Mouse (Mus musculus) macrophage (primary cell): ENCODE results near the gene Sec61g. TPM values are rescaled to one million over a fixed set of nuclear protein-coding genes. Genes with fewer than 3 reads are reported as not detected.
A peak's percentile ranks its signal among the peaks of the same experiment; 100 is the strongest.
"Not testable (repeated sequence)": the region's sequence is repeated elsewhere in the genome, so short reads cannot be mapped to it uniquely, and the experiment has no call there.

Source experiments
- H3K27ac ChIP-seq: fragments of 350-480 bp; formaldehyde crosslinking; 2 replicates; pipeline ENCODE4 v1.9.0; 2021
- H3K36me3 ChIP-seq: fragments of 350-480 bp; formaldehyde crosslinking; 2 replicates; pipeline ENCODE4 v1.9.0; 2021; ENCODE audit errors: inconsistent target
- H3K4me3 ChIP-seq: fragments of 350-480 bp; formaldehyde crosslinking; 2 replicates; pipeline ENCODE4 v1.9.0; 2021; ENCODE audit errors: inconsistent target
- H3K79me2 ChIP-seq: fragments of 350-480 bp; formaldehyde crosslinking; 2 replicates; pipeline ENCODE4 v1.9.0; 2021; ENCODE audit errors: inconsistent target
- WGBS: methylation state at CpG from one replicate; pipeline ENCODE4 v1.1.7; 2026; ENCODE audit warnings: inconsistent platforms; ENCODE audit not compliant: missing documents; 5-methylcytosine and 5-hydroxymethylcytosine counted together
- polyA plus RNA-seq: library from polyadenylated mRNA; stranded (reverse); fragments of 250-400 nt; gene quantifications from 3 replicates; pipeline ENCODE4 v1.2.4, GENCODE M21; 2018; ENCODE audit warnings: inconsistent platforms
- total RNA-seq, 78 experiments: library from RNA; depleted of rRNA; stranded (reverse); fragments of 250-400 nt; gene quantifications; 1 replicate in 9 of 78; 2 replicates in 24 of 78; 3 replicates in 43 of 78; 4 replicates in 2 of 78; pipeline ENCODE4 v1.2.4; 2018; ENCODE audit warnings: inconsistent platforms in 56 of 78

Gene Sec61g
- 10 to 100 TPM in 24 of 26 experiments, 1 to 10 TPM in 2; 9.4 to 27.7 (median 14.9) TPM for total RNA-seq (2018; cell fraction: chromatin; rRNA removed)
- 10 to 100 TPM; 10.9 to 21.4 (median 15.6) TPM for total RNA-seq (2018; cell fraction: cytosol; rRNA removed)
- 10 to 100 TPM in 20 of 26 experiments, 1 to 10 TPM in 6; 6.5 to 30.4 (median 12.5) TPM for total RNA-seq (2018; cell fraction: nucleus; rRNA removed)
- 9.1 to 31.8 TPM (median 24.1 TPM) in 3 replicates for polyA plus RNA-seq

DNA sequence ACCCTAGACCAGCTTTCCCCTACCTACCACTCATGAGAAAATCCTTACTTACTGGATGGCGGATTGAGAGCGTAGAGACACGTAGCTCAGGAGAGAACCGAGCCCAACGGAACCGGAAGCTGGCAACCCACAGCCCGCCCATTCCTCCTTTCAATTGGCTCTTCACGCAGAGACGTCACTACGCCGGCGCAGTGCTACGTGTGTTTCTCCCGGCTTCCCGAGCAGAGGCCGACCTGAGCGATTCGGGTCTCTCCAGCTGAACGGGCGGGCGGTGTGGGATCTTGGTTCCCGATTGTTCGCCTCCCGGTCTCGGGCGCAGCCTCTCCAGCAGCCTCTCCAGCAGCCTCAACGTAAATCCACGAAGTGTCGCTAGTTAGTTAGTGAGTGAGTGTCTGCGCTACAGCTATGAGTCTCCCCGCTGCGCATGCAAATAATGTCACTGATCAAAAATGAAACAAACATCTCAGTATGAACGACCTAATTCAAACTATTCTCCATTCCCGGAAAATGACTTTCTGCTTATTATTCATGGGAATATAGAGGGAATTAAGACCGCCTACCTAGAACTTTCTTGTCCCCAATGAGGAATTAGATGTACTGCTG lies at the start of gene Sec61g:
Gene Sec61g (minus strand): TSS at position 433 of the 603 bp plus-strand sequence.
- peak within 1 kb of the TSS; percentile 99 for H3K4me3 ChIP-seq
- peaks cover 11% of the 10 kb centered on the region; the same call in 1 of the 2 replicates for H3K36me3 ChIP-seq
- H3K27ac ChIP-seq, result peak within 1 kb of the TSS; percentile 81
- H3K79me2 ChIP-seq, result peaks cover 49% of the 10 kb centered on the region
- WGBS, result 0% methylated on average over 35 of the region's 35 CpGs

DNA sequence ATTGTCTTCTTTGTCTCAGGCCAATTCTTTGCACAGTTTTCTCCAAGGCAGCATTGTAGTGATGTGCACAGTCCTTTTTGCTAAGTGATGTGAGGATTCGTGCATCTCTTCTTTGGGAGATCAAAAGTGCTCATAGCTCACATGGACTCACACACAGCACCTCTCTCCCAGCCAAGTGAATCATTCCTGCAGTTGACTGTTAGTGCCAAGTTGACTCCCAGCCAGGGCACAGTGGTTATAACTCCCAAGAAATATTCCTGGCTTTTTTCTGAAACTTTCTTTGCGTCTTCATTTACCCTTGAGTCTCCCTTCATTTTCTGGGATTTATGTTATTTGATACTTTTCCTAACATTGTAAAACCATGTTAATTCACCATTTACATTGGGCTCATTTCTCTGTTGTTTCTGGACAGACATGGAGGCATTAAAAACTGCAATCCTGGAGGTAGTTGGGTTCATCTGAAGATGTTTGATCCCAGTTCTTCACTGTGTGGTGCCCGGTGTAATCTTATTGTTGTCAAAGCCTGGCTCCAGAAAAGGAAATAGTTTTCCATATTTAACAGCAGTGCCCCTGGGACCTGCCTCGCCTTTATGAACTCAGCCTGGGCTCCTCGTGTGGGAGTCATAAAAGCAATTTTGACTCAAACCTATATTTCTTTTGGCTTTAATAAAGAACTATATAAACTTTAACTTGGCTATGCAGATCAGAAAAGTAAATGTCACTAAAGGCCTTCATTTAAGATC lies 38.3 kb upstream of the Sec61g start:
- Histone ChIP-seq H3K4me3 (no peak overlapping the region), H3K27ac (no peak overlapping the region), H3K36me3 (no peaks in the 10 kb centered on the region), H3K79me2 (no peaks in the 10 kb centered on the region)
- 96% methylated on average over 5 of the region's 5 CpGs for WGBS

- H3K4me3 ChIP-seq, result no peak overlapping the region
- no peaks in the 10 kb centered on the region for H3K36me3 ChIP-seq
- H3K27ac ChIP-seq, result no peak overlapping the region
- H3K79me2 ChIP-seq, result no peaks in the 10 kb centered on the region
- WGBS, result no CpG with 5 or more reads among the region's 1 CpGs
These were observed 29.1 kb upstream of the Sec61g start for GRCm38 (mm10) chr11:16537379-16537778.

- 95% methylated on average over 5 of the region's 5 CpGs for WGBS
- no peaks in the 10 kb centered on the region for H3K79me2 ChIP-seq
These were observed 26.6 kb upstream of the Sec61g start for GRCm38 (mm10) chr11:16534582-16535553.

GRCm38 (mm10) chr11:16532877-16533276 lies 24.6 kb upstream of the Sec61g start:
- H3K36me3 ChIP-seq, result no peaks in the 10 kb centered on the region
- no peaks in the 10 kb centered on the region for H3K79me2 ChIP-seq
- H3K4me3 ChIP-seq, result no peak overlapping the region
- WGBS, result 38% methylated on average over 5 of the region's 5 CpGs
- H3K27ac ChIP-seq, result no peak overlapping the region

More at GRCm38 (mm10) chr11:16534582-16535553, 26.6 kb upstream of the Sec61g start:
- Histone ChIP-seq H3K36me3 (no peaks in the 10 kb centered on the region), H3K4me3 (no peak overlapping the region), H3K27ac (no peak overlapping the region)

- Histone ChIP-seq H3K79me2 (no peaks in the 10 kb centered on the region), H3K4me3 (no peak overlapping the region), H3K27ac (no peak overlapping the region), H3K36me3 (no peaks in the 10 kb centered on the region)
These were observed 20.6 kb upstream of the Sec61g start for GRCm38 (mm10) chr11:16528909-16529308.

DNA sequence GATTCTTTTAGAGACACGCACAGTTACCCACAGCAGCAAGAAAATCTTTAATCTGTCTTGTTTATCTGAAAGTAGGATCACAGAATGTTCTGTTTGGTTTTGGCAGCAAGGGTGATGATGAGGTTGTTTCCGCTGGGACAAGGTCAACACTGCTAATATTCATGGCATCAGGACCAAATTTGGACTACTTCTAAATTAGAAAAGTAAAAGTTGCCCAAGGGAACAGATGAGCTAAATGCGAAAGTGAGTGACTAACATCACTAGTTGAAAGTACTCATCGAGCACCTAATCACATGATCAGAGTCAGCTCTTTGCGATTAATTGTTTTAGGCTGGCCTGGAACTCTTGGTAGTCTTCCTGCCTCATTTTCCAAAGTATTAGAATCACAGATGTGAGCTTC lies 20.1 kb upstream of the Sec61g start:
- no peak overlapping the region for H3K27ac ChIP-seq
- H3K79me2 ChIP-seq, result no peaks in the 10 kb centered on the region
- 94% methylated on average over 5 of the region's 5 CpGs for WGBS
- H3K4me3 ChIP-seq, result no peak overlapping the region
- no peaks in the 10 kb centered on the region for H3K36me3 ChIP-seq

DNA sequence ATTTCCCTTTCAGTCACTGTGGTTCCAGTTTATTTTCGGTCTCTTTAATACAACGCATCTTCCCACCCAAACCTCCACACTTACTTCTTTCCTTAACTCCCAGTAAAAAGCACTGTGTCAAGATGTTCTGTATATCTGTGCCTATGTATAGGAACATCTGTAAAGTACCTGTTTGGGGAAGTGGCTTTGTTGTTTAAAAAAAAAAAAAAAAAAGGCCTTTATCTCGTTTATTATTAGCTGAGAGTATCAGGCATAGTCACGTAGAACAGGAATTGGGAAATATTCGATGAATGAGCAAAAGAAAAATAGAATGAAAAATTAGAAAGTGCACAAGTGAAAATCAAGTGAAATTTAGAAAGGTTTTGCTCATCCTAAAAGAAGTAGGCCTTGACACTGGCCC lies 19.5 kb upstream of the Sec61g start:
- 70% methylated on average over 5 of the region's 5 CpGs for WGBS
- Histone ChIP-seq H3K27ac (no peak overlapping the region), H3K79me2 (no peaks in the 10 kb centered on the region), H3K36me3 (no peaks in the 10 kb centered on the region), H3K4me3 (no peak overlapping the region)

GRCm38 (mm10) chr11:16526467-16526866 lies 18.2 kb upstream of the Sec61g start:
- H3K79me2 ChIP-seq, result no peaks in the 10 kb centered on the region
- no peaks in the 10 kb centered on the region for H3K36me3 ChIP-seq
- no peak overlapping the region for H3K4me3 ChIP-seq
- WGBS, result 75% methylated on average over 2 of the region's 2 CpGs
- H3K27ac ChIP-seq, result no peak overlapping the region

DNA sequence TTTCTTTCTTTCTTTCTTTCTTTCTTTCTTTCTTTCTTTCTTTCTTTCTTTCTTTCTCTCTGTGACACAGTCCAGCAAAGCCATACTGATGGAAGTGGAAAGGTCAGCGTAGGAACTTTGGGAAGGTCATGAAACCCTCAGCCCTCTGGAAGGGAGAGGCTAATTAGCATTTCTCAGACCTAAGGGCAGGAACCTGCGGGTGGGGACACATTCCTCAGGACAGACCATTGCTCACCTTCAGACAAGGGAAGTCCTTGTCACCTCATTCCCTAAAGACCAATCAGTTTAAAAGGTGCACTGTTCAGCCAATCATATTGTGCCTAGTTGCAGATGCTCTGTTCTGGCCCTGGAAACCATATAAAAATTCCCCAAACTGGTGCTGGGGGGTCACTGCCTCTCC lies 17.4 kb upstream of the Sec61g start:
- H3K36me3 ChIP-seq, result no peaks in the 10 kb centered on the region
- H3K27ac ChIP-seq, result no peak overlapping the region
- 77% methylated on average over 2 of the region's 2 CpGs for WGBS
- no peaks in the 10 kb centered on the region for H3K79me2 ChIP-seq
- H3K4me3 ChIP-seq, result no peak overlapping the region

GRCm38 (mm10) chr11:16524917-16525640 lies 16.8 kb upstream of the Sec61g start:
- Histone ChIP-seq H3K79me2 (no peaks in the 10 kb centered on the region), H3K27ac (no peak overlapping the region), H3K4me3 (no peak overlapping the region), H3K36me3 (no peaks in the 10 kb centered on the region)
- WGBS, result 48% methylated on average over 3 of the region's 3 CpGs

- H3K36me3 ChIP-seq, H3K4me3 ChIP-seq, H3K27ac ChIP-seq, H3K79me2 ChIP-seq: not testable (repeated sequence)
- 93% methylated on average over 11 of the region's 16 CpGs for WGBS
These were observed 6.8 kb upstream of the Sec61g start for GRCm38 (mm10) chr11:16515081-16515480.

DNA sequence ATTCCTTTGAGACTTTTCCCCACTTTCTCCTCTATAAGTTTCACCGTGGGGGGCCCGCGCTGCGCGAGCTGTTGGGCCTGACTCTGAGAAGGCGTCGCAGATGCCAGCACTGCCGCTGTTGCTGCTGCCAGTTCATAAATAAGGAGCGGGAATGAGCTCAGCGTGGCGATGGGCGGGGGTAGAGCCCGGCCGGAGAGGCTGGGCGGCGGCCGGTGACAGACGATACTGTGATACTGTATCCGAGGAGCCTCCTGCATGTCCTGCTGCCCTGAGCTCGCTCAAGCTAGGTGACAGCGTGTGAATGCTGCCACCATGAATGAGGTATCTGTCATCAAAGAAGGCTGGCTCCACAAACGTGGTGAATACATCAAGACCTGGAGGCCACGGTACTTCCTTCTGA lies 5.9 kb upstream of the Sec61g start:
- not testable (repeated sequence) for H3K79me2 ChIP-seq, H3K36me3 ChIP-seq, H3K27ac ChIP-seq, H3K4me3 ChIP-seq
- WGBS, result 78% methylated on average over 14 of the region's 23 CpGs
